ENCODE assay signal across 8 mouse cellular contexts in genomic region chr17:79614691-79615588, GRCm38 (mm10). TPM values are rescaled to one million over a fixed set of nuclear protein-coding genes. Genes with fewer than 3 reads are reported as not detected.
A peak's percentile ranks its signal among the peaks of the same experiment; 100 is the strongest.
DNase-seq lines count a peak whose midpoint lies in the region; ATAC-seq lines count a peak whose summit lies in the region.

No protein-coding gene starts in this region.

- no peaks in the 10 kb centered on the region for H3K9me3 ChIP-seq in hindbrain, embryonic 12.5 days (replicated peaks)

- H3K27ac ChIP-seq in hindbrain, embryonic 12.5 days = peak overlapping the region; percentile 80

- WGBS in hindbrain, embryonic 12.5 days = 2% methylated on average over 51 of the region's 57 CpGs

- H3K4me3 ChIP-seq in hindbrain, embryonic 12.5 days = peak overlapping the region; percentile 62

- ATAC-seq in hindbrain, embryonic 12.5 days (ENCODE audit: low FRiP score) = peak; percentile 96

- DNase-seq in NIH3T3 (ENCODE audit: low read depth) = peak; percentile 79
- DNase-seq in cerebellum, adult 9-11 months = peak; percentile 84
- DNase-seq in frontal cortex, postnatal 10 days (ENCODE audit: low spot score in 2 of 2) = peak; percentile 44 to 67
- DNase-seq in layer of hippocampus, postnatal 25 days (ENCODE audit: extremely low spot score in 1 of 2, low spot score in 1 of 2) = peak; percentile 57 to 60
- peak; percentile 71 for DNase-seq in lung, postnatal 14 days
- DNase-seq in ovary, postnatal 36 days (ENCODE audit: low spot score) = peak; percentile 83
- DNase-seq in thymus, postnatal 14 days = peak; percentile 80

- peak overlapping the region; percentile 66 for H3K4me2 ChIP-seq in hindbrain, embryonic 12.5 days (replicated peaks)

- H3K27me3 ChIP-seq in hindbrain, embryonic 12.5 days = no peaks in the 10 kb centered on the region

- H3K9ac ChIP-seq in hindbrain, embryonic 12.5 days = peak overlapping the region; percentile 75

- H3K4me1 ChIP-seq in hindbrain, embryonic 12.5 days = no peaks in the 10 kb centered on the region

- H3K36me3 ChIP-seq in hindbrain, embryonic 12.5 days = no peaks in the 10 kb centered on the region

RNA-seq across cellular contexts. Expression of gene Rmdn2, which starts 3.3 kb away (rescaled TPM):
- 7.5 and 10.5 TPM in 2 replicates for polyA plus RNA-seq in hindbrain, embryonic 12.5 days (2016; fragmentation: Nextera tagmentation; extraction: Ambion mirVana)
- total RNA-seq in layer of hippocampus, postnatal 25 days (2021) = 10 to 100 TPM in 1 of 2 experiments, 1 to 10 TPM in 1; 9.1 to 10.5 TPM

Comparison
In these comparisons a context has a peak if more than half of its experiments do, and no peak if none do; other contexts are left out.
1. Peak in every context shown above with its lines: DNase-seq, ATAC-seq, H3K4me3 ChIP-seq and H3K27ac ChIP-seq.